Mouse (Mus musculus) granulocyte monocyte progenitor cell, adult 5-6 weeks (primary cell): Measurements from ENCODE around the gene Mup5. TPM values are rescaled to one million over a fixed set of nuclear protein-coding genes. Genes with fewer than 3 reads are reported as not detected.
"Not testable (repeated sequence)": the region's sequence is repeated elsewhere in the genome, so short reads cannot be mapped to it uniquely, and the experiment has no call there.

ENCODE experiments used
- ATAC-seq: replicated peaks from 2 replicates; pipeline ENCODE4 v1.8.0; 2016; ENCODE audit warnings: mild to moderate bottlenecking, moderate TSS enrichment, inconsistent platforms; ENCODE audit not compliant: poor library complexity, severe bottlenecking
- total RNA-seq, 2 experiments: library from RNA; stranded (forward) in 1 of 2; stranded (reverse) in 1 of 2; fragments of 200-712, 200-1000 nt in 1 of 2; fragments of >200 nt in 1 of 2; fragmentation: Nextera tagmentation in 1 of 2; gene quantifications; 2 replicates each; pipeline ENCODE4 v1.2.3; 2014 to 2017

Gene Mup5
- not detected in 2 replicates for total RNA-seq (2014; fragmentation: Nextera tagmentation)
- not detected in 2 replicates for total RNA-seq (2017)

DNA sequence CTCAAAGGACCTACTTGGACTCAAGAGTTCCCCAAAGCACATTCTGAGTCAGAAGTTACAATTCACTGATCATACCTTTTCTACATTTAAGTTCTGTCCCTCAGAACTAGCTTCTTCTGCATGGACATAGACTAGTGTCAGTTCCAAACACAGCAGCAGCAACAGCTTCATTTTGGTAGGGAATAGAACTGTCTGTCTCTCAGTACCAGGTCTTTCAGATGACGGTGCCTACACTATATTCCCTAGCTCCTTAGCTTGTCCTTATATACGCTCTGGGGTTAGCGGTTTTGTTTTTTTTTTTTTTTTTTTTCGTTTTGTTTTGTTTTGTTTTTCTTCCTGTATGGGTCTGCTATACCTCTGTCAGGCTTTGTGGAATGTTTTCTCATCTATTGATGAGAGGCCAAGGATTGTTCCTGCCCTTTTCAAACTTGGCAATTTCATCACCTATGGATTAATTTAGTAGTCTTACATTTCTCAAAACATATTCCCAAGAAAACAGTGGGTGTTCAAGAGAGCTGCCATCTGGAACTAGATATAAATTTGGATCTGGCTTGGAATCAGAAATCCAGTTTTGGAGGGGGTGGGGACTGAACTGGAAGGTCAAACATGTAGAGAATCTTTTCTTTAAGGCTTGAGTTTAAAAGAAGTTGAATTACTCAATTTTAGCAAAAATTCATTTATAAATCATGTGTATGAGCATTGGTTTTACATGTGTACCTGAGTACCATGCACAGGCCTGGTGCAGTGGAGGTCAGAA is at the start of gene Mup5:
Gene Mup5 (minus strand): TSS at position 282 of the 757 bp plus-strand sequence.
- ATAC-seq, result no peak

DNA sequence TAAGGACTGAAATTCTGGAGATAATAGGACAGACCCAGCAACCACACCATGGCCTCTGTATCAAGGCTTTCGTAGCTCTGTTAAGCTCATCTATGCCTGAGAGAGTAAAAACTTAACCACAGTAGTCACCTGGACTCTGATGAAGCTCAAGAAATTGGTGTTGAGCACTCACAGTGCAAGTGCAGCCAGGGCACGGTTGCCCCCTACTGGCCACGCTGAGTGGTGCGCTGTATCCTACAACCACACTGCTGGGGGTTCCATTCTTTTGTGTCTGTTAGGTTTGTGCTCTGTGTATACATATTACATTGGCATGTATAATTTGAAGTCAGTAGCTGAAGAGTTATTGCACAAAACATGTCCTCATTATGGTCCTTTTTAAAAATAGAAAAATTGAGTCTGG is 23.1 kb upstream of the Mup5 start:
- ATAC-seq, result no peak

DNA sequence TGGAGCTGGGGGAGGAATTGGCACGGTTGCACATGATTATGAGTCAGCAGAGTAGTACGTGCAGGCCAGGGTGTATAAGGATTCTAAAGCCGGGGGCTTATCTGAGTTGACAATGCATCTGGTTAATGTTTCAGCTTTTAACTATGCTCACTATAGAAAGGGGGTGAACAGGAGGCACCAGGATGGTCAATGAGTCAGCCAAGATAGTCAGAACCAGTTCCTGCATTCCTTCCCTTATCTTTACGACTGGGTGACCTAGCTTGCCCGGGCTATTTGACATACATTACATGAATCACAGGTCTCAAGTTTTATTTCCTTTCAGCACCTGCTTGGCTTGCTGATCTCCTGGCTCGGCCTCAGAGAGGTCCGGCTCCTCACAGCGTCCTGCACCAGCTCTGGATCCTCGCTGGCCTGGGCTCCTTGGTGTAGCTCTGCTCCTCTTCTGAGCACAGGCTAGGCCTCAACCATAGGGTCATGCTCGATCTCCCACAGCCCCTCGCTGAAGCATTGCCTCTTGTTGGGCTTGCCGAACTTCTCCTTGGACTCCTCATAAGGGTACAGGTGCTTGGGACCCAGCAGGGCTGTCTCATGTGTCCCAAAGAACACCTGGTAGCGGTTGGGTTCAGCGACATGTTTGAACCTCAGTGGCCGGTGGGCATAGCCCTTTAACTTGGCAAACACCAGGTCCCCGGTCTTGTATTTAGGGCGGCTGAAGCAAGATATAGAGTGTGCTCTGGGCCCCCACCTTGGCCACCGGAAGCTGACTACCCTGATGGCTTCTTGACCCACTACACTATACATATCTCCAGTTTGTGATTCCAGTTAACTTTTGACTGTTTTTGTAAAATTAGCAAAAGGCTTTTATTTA is 21.0 kb upstream of the Mup5 start:
- no peak for ATAC-seq

DNA sequence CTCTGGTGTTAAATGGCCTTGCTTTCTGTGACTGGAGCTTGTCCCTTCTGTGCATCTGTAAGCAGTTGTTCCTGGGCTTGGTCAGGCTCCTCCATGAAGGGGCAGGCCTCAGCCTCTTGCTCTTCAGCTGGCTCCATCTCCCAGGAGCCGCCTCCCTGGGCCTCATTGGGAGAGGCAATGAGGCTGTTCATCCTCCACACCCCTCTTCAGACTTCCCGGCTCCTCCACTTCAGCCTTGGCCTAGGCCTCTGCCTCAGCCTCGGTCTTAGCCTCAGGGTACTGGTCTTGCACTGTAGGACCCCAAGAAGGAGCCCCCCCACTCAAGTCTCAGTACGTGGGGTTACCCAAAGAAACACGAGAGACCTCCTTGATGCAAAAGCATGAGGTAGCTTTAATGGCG is 20.3 kb upstream of the Mup5 start:
- no peak for ATAC-seq

DNA sequence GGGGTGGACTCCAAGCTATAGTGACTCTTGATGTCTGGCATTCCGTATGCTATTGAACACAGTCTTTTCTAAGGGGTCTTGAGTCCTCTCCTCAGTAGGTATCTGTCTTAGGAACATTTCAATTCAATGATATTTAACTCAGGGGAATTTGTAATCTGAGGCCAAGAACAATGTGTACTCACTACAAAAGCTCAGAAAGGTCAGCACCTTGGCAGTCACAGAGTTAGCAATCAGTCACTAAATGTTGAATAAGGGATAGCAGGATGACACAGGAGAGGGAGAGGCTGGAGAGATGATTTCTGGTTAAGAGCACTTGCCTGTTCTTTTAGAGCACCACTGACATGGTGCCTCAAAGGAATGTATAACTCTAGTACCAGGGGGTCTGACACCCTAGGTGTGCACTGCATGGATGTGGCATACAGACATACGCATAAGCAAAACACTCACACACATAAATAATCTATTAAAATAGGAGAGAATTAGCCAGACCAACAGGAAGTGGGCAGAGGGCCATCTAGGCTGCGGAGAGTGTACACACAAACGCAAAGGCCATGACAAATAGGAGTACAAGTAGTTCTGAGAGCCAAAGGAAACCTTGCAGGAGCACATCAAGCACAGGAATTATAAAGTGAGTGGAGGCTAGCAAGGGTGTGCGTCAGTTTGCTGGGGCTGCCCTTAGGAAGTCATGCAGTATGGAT is 9.9 kb upstream of the Mup5 start:
- ATAC-seq, result no peak

DNA sequence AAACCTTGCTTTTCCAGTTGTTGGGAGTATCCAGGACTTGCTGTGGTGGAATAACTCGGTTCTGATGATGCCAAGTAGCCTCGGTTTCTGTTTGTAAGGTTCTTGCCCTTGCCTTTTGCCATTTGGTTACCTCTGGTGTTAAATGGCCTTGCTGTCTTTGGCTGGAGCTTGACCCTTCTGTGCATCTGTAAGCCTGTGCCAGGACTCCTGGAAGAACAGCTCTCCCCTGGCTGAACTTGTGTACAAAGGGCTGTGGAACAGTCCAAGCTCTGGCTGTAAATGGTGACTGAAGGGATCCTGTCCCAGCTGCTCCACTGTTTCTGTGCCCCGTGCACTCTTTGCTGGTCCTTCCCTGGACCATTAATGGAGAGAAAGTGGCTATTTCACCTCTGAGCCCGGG is 5.8 kb downstream of the Mup5 start:
- ATAC-seq, result no peak

DNA sequence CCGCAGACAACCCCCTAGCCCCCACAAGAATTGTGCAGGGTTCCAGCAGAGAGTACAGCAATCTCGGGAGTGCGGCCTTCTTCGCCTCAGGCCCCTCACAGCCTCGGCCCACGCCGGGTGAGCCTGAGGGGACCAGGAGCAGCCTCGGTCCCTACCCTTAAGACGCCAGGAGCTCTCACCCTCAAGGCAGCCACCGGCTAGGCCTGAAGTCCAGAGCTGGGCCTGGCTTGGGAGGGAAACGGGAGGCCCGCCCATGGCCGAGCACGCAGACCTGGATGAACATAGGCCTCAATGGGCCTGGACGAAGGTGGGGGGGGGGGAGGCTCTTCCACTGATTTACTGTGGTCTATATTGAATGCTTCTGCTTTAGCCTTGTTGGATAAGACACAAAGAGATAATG is 11.8 kb downstream of the Mup5 start:
- no peak for ATAC-seq

DNA sequence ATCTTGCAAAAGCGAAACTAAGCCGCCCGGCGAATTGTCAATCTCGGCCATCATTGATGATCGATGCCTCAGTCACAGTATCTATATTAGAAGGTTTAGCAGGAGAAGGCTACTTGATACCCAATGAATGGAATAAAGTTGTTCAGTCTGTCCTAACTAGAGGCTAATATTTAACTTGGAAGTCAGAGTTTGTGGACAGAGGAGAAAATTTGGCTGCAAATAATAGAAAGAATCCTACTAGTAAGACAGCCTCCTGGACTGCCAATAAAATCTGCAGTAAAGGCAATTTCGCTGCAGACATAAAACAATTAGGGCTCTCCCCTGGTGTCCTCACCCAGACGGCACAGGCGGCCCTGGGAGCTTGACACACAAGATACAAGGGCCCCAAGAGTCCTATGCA is 12.5 kb downstream of the Mup5 start:
- ATAC-seq, result not testable (repeated sequence)

DNA sequence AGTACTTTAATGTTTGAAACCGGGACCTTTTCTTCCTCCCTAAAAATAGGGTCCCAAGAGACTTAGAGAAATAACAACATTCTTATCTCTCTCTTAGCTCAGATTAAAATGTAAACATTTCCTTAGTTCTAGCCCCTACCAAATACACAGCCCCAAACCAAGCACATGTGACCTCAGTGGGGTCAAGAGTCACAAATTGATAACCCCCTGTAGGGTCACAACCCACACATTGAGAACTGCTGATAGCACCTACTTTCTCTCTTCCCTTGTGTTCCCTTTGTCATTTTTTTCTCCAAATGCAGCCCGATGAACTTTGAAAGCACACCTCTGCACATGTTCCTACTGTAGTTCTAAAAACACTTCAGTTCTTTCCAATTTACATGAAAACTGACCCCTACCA is 19.4 kb downstream of the Mup5 start:
- ATAC-seq, result no peak

DNA sequence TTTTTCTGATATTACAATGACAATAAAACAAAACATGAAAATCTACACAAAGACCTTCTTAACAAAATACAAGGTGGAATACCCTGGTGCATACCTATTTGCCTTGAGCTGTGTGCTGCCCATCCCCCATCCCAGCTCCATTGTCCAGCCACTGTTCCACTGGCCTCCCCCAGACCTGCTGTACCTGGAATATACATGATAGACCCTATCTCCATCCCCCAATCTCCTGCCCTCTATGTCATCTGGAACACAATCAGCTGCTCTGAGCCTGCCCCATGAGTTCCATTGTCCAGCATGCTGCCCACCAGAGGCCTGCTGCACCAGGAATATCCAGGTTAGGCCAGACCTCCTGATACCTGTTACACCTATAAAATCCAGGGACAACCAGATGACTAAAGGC is 21.6 kb downstream of the Mup5 start:
- no peak for ATAC-seq

DNA sequence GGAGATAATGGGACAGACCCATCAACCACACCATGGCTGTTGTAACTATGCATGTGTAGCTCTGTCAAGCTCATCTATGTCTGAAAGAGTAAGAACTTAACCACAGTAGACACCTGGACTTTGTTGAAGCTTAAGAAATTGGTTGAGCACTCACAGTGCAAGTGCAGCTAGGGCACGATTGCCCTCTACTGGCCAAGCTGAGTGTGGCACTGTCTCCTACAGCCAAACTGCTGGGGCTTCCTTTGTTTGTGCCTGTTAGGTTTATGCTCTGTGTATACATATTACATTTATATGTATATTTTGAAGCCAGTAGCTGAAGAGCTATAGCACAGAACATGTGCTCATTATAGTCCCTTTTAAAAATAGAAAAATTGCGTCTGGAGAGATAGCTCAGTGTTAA is 23.8 kb downstream of the Mup5 start:
- ATAC-seq, result not testable (repeated sequence)

DNA sequence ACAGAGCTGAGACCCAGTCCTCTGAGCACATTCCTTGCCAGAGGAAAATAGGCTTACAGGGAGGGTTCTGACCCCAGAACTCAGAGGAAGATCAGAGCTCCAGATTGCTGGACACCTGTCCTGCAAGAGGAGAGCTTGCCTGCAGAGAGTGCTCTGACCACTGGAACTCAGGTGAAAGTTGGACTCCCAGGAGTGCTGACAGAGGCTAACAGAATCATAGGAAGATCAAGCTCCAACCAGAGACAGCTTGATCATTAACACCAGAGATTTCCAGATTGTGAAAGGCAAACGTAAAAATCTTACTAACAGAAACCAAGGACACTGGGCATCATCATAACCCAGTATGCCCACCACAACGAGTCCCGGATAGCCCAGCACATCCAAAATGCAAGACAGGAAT is 26.1 kb downstream of the Mup5 start:
- not testable (repeated sequence) for ATAC-seq

DNA sequence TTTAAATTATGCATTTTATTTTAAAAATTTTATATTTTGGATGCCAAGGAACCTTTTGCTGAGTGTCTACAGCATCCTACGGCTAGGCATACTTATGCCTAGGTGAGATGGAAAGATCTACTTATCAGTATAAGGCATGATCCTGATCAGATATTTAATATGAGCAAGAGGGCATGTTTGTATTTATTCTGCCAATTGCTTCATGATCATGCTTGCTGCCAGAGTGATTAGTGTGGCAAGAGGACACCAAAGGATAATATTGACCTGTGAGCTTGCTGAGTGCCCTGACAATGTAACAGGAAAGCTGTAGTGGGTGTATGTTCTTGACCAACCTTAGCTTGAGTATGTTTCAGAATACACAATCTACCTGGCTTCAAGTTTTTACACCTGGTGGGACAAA is 45.3 kb downstream of the Mup5 start:
- not testable (repeated sequence) for ATAC-seq

DNA sequence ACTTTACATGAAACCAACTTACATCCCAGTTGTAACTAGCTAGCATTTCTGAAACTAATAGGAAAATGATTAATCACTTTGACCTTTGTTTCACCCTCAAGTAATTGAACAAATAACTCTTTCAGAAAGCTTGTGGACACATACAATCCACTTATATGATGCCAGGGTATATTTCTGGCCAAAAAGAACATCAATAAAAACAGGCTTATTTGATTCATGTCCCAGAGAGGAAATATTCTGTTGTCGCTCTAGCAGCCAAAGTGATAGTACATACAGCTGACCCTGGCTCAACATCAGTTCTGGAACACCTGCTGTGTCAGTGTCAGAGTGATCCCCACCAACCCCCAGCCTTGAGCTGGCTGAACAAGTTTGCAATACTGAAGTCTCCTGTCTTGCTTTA is 50.8 kb downstream of the Mup5 start:
- ATAC-seq, result not testable (repeated sequence)

DNA sequence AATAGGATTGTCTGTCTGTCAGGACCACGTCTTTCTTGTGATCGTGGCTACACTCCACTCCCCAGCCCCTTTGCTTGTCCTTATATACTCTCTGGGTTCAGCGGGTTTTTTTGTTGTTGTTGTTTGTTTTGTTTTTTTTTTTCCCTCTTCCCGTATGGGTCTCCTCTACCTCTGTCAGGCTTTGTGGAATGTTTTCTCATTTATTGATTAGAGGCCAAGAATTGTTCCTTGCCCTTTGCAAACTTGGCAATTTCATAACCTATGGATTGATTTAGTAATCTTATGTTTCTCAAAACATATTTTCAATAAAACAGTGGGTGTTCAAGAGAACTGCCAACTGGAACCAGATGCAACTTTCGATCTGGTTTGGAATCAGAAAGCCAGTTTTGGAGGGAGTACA is 52.9 kb downstream of the Mup5 start, which contains the start of gene Mup19:
Gene Mup19 (minus strand): TSS at position 101 of the 400 bp plus-strand sequence.
- not testable (repeated sequence) for ATAC-seq

Other genes with a start within 250 kb of the Mup5 start
- gene Mup17, start 239.4 kb downstream of the Mup5 start, total RNA-seq (2014; fragmentation: Nextera tagmentation), result not detected in 2 replicates
- not detected in 2 replicates for gene Mup17, start 239.4 kb downstream of the Mup5 start, total RNA-seq (2017)
- not detected in 2 replicates for gene Mup18, start 161.1 kb downstream of the Mup5 start, total RNA-seq (2014; fragmentation: Nextera tagmentation)
- not detected in 2 replicates for gene Mup18, start 161.1 kb downstream of the Mup5 start, total RNA-seq (2017)
- gene Mup19, start 53.0 kb downstream of the Mup5 start, total RNA-seq (2014; fragmentation: Nextera tagmentation), result not detected in 2 replicates
- not detected in 2 replicates for gene Mup19, start 53.0 kb downstream of the Mup5 start, total RNA-seq (2017)
- not detected in 2 replicates for gene Mup20, start 218.9 kb upstream of the Mup5 start, total RNA-seq (2014; fragmentation: Nextera tagmentation)
- gene Mup20, start 218.9 kb upstream of the Mup5 start, total RNA-seq (2017), result not detected in 2 replicates